Mouse (Mus musculus): ENCODE measurements around the gene Olfr1387. TPM values are rescaled to one million over a fixed set of nuclear protein-coding genes. Genes with fewer than 3 reads are reported as not detected.
"Not testable (repeated sequence)": the region's sequence is repeated elsewhere in the genome, so short reads cannot be mapped to it uniquely, and the experiment has no call there.

The Olfr1387 gene
- polyA plus RNA-seq (2015; fragmentation: Nextera tagmentation; extraction: Ambion mirVana) = not detected in 2 replicates

- no peaks in the 10 kb centered on the region for H3K4me1 ChIP-seq
- no peak within 1 kb of the TSS for H3K9ac ChIP-seq
- H3K36me3 ChIP-seq (ENCODE audit: poor library complexity, severe bottlenecking) = no peaks in the 10 kb centered on the region
- no peaks in the 10 kb centered on the region for H3K9me3 ChIP-seq (replicated peaks)
- no peak within 1 kb of the TSS for H3K4me2 ChIP-seq
- H3K27ac ChIP-seq = no peak within 1 kb of the TSS
- no peaks in the 10 kb centered on the region for H3K27me3 ChIP-seq
- WGBS = 79% methylated on average over 1 of the region's 1 CpGs
- ATAC-seq = no peak
- H3K4me3 ChIP-seq = no peak within 1 kb of the TSS
Observed at GRCm38 (mm10) chr11:49455043-49455442, at the start of gene Olfr1387. Olfr1387 (plus strand) TSS chr11:49455343.

- no peak for ATAC-seq
- Histone ChIP-seq H3K4me2 (no peak overlapping the region), H3K9me3 (replicated peaks) (no peaks in the 10 kb centered on the region), H3K36me3 (ENCODE audit: poor library complexity, severe bottlenecking) (no peaks in the 10 kb centered on the region), H3K4me3 (no peak overlapping the region), H3K27ac (no peak overlapping the region), H3K27me3 (no peaks in the 10 kb centered on the region), H3K9ac (no peak overlapping the region), H3K4me1 (no peaks in the 10 kb centered on the region)
- WGBS = 83% methylated on average over 3 of the region's 3 CpGs
Observed at GRCm38 (mm10) chr11:49406784-49407183, 48.4 kb upstream of the Olfr1387 start.

GRCm38 (mm10) chr11:49410540-49410939 lies 44.6 kb upstream of the Olfr1387 start:
- no peak for ATAC-seq
- H3K9ac ChIP-seq = no peak overlapping the region
- no peaks in the 10 kb centered on the region for H3K36me3 ChIP-seq (ENCODE audit: poor library complexity, severe bottlenecking)
- no peak overlapping the region for H3K4me3 ChIP-seq
- H3K27ac ChIP-seq = no peak overlapping the region
- no peak overlapping the region for H3K4me2 ChIP-seq
- 36% methylated on average over 1 of the region's 1 CpGs for WGBS
- no peaks in the 10 kb centered on the region for H3K9me3 ChIP-seq (replicated peaks)
- H3K4me1 ChIP-seq = no peaks in the 10 kb centered on the region
- H3K27me3 ChIP-seq = no peaks in the 10 kb centered on the region

- Histone ChIP-seq H3K36me3 (ENCODE audit: poor library complexity, severe bottlenecking) (no peaks in the 10 kb centered on the region), H3K4me1 (no peaks in the 10 kb centered on the region), H3K9me3 (replicated peaks) (no peaks in the 10 kb centered on the region), H3K4me2 (no peak within 1 kb of the TSS), H3K27me3 (no peaks in the 10 kb centered on the region), H3K27ac (no peak within 1 kb of the TSS), H3K9ac (no peak within 1 kb of the TSS), H3K4me3 (no peak within 1 kb of the TSS)
- ATAC-seq = no peak
- whole genome bisulfite sequencing = 95% methylated on average over 2 of the region's 2 CpGs
Observed at GRCm38 (mm10) chr11:49422767-49423166, 32.4 kb upstream of the Olfr1387 start, which contains the start of gene Olfr1389. Olfr1389 (plus strand) TSS chr11:49423067.

- Histone ChIP-seq H3K4me1 (no peaks in the 10 kb centered on the region), H3K36me3 (ENCODE audit: poor library complexity, severe bottlenecking) (no peaks in the 10 kb centered on the region), H3K4me3 (no peak overlapping the region), H3K9ac (no peak overlapping the region), H3K9me3 (replicated peaks) (no peaks in the 10 kb centered on the region), H3K27me3 (no peaks in the 10 kb centered on the region), H3K4me2 (no peak overlapping the region), H3K27ac (no peak overlapping the region)
- no peak for ATAC-seq
- 83% methylated on average over 1 of the region's 1 CpGs for WGBS
Observed at GRCm38 (mm10) chr11:49425257-49425927, 29.8 kb upstream of the Olfr1387 start.

GRCm38 (mm10) chr11:49429641-49430040 lies 25.5 kb upstream of the Olfr1387 start:
- H3K36me3 ChIP-seq (ENCODE audit: poor library complexity, severe bottlenecking) = no peaks in the 10 kb centered on the region
- no peak overlapping the region for H3K9ac ChIP-seq
- H3K4me3 ChIP-seq = no peak overlapping the region
- H3K4me2 ChIP-seq = no peak overlapping the region
- H3K9me3 ChIP-seq (replicated peaks) = peaks cover 3% of the 10 kb centered on the region; the same call in 1 of the 2 replicates
- no peak for ATAC-seq
- WGBS = 86% methylated on average over 2 of the region's 2 CpGs
- H3K4me1 ChIP-seq = no peaks in the 10 kb centered on the region
- H3K27ac ChIP-seq = no peak overlapping the region
- H3K27me3 ChIP-seq = no peaks in the 10 kb centered on the region

GRCm38 (mm10) chr11:49436411-49436810 lies 18.7 kb upstream of the Olfr1387 start, which contains the start of gene Olfr1388:
Olfr1388 (plus strand) TSS chr11:49436624.
- Histone ChIP-seq H3K4me2 (no peak within 1 kb of the TSS), H3K27me3 (no peaks in the 10 kb centered on the region), H3K9ac (no peak within 1 kb of the TSS), H3K4me3 (no peak within 1 kb of the TSS), H3K9me3 (replicated peaks) (peaks cover 3% of the 10 kb centered on the region; the same call in 1 of the 2 replicates), H3K4me1 (no peaks in the 10 kb centered on the region), H3K27ac (no peak within 1 kb of the TSS), H3K36me3 (ENCODE audit: poor library complexity, severe bottlenecking) (no peaks in the 10 kb centered on the region)
- WGBS = 57% methylated on average over 3 of the region's 3 CpGs
- no peak for ATAC-seq

GRCm38 (mm10) chr11:49464746-49465145 lies 9.6 kb downstream of the Olfr1387 start, which contains the start of gene Olfr1386:
Olfr1386 (plus strand) TSS chr11:49465046.
- not testable (repeated sequence) for H3K36me3 ChIP-seq (ENCODE audit: poor library complexity, severe bottlenecking); H3K27ac ChIP-seq; H3K4me1 ChIP-seq; H3K9ac ChIP-seq; H3K4me3 ChIP-seq; H3K4me2 ChIP-seq; ATAC-seq; H3K27me3 ChIP-seq; H3K9me3 ChIP-seq (replicated peaks)
- WGBS = 84% methylated on average over 3 of the region's 3 CpGs

GRCm38 (mm10) chr11:49485973-49486372 lies 30.8 kb downstream of the Olfr1387 start:
- H3K4me3 ChIP-seq = no peak overlapping the region
- no peak for ATAC-seq
- H3K9me3 ChIP-seq (replicated peaks) = no peaks in the 10 kb centered on the region
- H3K36me3 ChIP-seq (ENCODE audit: poor library complexity, severe bottlenecking) = no peaks in the 10 kb centered on the region
- H3K27me3 ChIP-seq = no peaks in the 10 kb centered on the region
- WGBS = 75% methylated on average over 4 of the region's 4 CpGs
- no peak overlapping the region for H3K4me2 ChIP-seq
- H3K27ac ChIP-seq = no peak overlapping the region
- H3K9ac ChIP-seq = no peak overlapping the region
- no peaks in the 10 kb centered on the region for H3K4me1 ChIP-seq

GRCm38 (mm10) chr11:49488770-49489169 lies 33.6 kb downstream of the Olfr1387 start, which contains the start of gene Olfr1385:
Olfr1385 (plus strand) TSS chr11:49489070.
- H3K27ac ChIP-seq; H3K9ac ChIP-seq; H3K4me1 ChIP-seq; H3K4me3 ChIP-seq; H3K4me2 ChIP-seq; ATAC-seq; H3K27me3 ChIP-seq; H3K36me3 ChIP-seq (ENCODE audit: poor library complexity, severe bottlenecking); H3K9me3 ChIP-seq (replicated peaks): not testable (repeated sequence)
- 76% methylated on average over 1 of the region's 1 CpGs for WGBS

Data from forebrain, embryonic 13.5 days (tissue).